Mouse (Mus musculus) kidney, embryonic 16.5 days (tissue): ENCODE results near the gene Serpine1. TPM values are rescaled to one million over a fixed set of nuclear protein-coding genes. Genes with fewer than 3 reads are reported as not detected.

Experiments used
- polyA plus RNA-seq: library from polyadenylated mRNA; unstranded; fragments of >200 nt; fragmentation: Nextera tagmentation; extraction: Ambion mirVana; gene quantifications from 2 replicates; pipeline ENCODE4 v1.2.1, GENCODE M21; 2015

Serpine1 gene
- polyA plus RNA-seq, 1 experiment from 2014 or later, result 0.29 TPM

Other genes starting within 250 kb of the Serpine1 start
- 48.1 and 51.5 TPM in 2 replicates for gene Col26a1, start 189.1 kb downstream of the Serpine1 start, polyA plus RNA-seq
- gene Ift22, start 164.1 kb downstream of the Serpine1 start, polyA plus RNA-seq, result 87.8 and 88.1 TPM in 2 replicates
- gene Fis1, start 119.0 kb downstream of the Serpine1 start, polyA plus RNA-seq, result 291 and 296 TPM in 2 replicates
- gene Cldn15, start 105.7 kb downstream of the Serpine1 start, polyA plus RNA-seq, result 4.0 and 4.9 TPM in 2 replicates
- 59.7 and 64.4 TPM in 2 replicates for gene Plod3, start 85.2 kb downstream of the Serpine1 start, polyA plus RNA-seq
- gene Znhit1, start 84.2 kb downstream of the Serpine1 start, polyA plus RNA-seq, result 90.5 and 97.7 TPM in 2 replicates
- 0.24 and 0.28 TPM in 2 replicates for gene Vgf, start 45.9 kb downstream of the Serpine1 start, polyA plus RNA-seq
- gene Ap1s1, start 26.1 kb downstream of the Serpine1 start, polyA plus RNA-seq, result 201 TPM in 2 replicates
- gene Trim56, start 43.9 kb upstream of the Serpine1 start, polyA plus RNA-seq, result 9.4 and 11.9 TPM in 2 replicates
- not detected in 2 replicates for gene Muc3, start 77.1 kb upstream of the Serpine1 start, polyA plus RNA-seq
- 0.21 and 0.32 TPM in 2 replicates for gene Muc3a, start 140.1 kb upstream of the Serpine1 start, polyA plus RNA-seq
- 3.0 and 3.1 TPM in 2 replicates for gene Ache, start 215.3 kb upstream of the Serpine1 start, polyA plus RNA-seq
- gene Ufsp1, start 222.4 kb upstream of the Serpine1 start, polyA plus RNA-seq, result 7.2 and 7.8 TPM in 2 replicates
- 158 and 165 TPM in 2 replicates for gene Srrt, start 235.4 kb upstream of the Serpine1 start, polyA plus RNA-seq
- 90.1 and 102 TPM in 2 replicates for gene Trip6, start 242.1 kb upstream of the Serpine1 start, polyA plus RNA-seq